Mouse (Mus musculus) kidney, postnatal 0 days (tissue): ENCODE data around the gene Chd3. TPM values are rescaled to one million over a fixed set of nuclear protein-coding genes. Genes with fewer than 3 reads are reported as not detected.
"Not testable (repeated sequence)": the region's sequence is repeated elsewhere in the genome, so short reads cannot be mapped to it uniquely, and the experiment has no call there.

Experiments
- ATAC-seq: fragments of 200-750 bp; cut with Nextera tagmentation; replicated peaks from 2 replicates; pipeline ENCODE4 v1.8.0; 2017; ENCODE audit warnings: low read depth, moderate number of reproducible peaks, moderate TSS enrichment, moderate library complexity; ENCODE audit not compliant: low FRiP score
- DNase-seq: peaks from one replicate; pipeline ENCODE4 v3.0.0-alpha.2; 2016; ENCODE audit warnings: low spot score
- H3K27ac ChIP-seq: fragments of 300-500 bp; sonication (generic); 2 replicates; pipeline ENCODE4 v1.5.1; 2014; ENCODE audit warnings: mild to moderate bottlenecking
- H3K27me3 ChIP-seq: fragments of 300-500 bp; sonication (generic); 2 replicates; pipeline ENCODE4 v1.6.1; 2014; ENCODE audit warnings: low read length, mixed read lengths; ENCODE audit not compliant: insufficient read depth
- H3K36me3 ChIP-seq: fragments of 300-500 bp; sonication (generic); 2 replicates; pipeline ENCODE4 v1.6.1; 2014; ENCODE audit warnings: low read length, mixed read lengths; ENCODE audit not compliant: insufficient read depth
- H3K4me1 ChIP-seq: fragments of 300-500 bp; sonication (generic); replicated peaks from 2 replicates; pipeline ENCODE4 v1.6.1; 2014; ENCODE audit warnings: antibody characterized with exemption, low read length, mixed read lengths; ENCODE audit not compliant: insufficient read depth
- H3K4me2 ChIP-seq: fragments of 300-500 bp; sonication (generic); 2 replicates; pipeline ENCODE4 v1.6.1; 2014; ENCODE audit warnings: mild to moderate bottlenecking, low read length, moderate library complexity, mixed read lengths
- H3K4me3 ChIP-seq: fragments of 300-500 bp; sonication (generic); replicated peaks from 2 replicates; pipeline ENCODE4 v1.5.1; 2014; ENCODE audit warnings: low read depth, low read length
- H3K9ac ChIP-seq: fragments of 300-500 bp; sonication (generic); 2 replicates; pipeline ENCODE4 v1.6.1; 2014; ENCODE audit warnings: low read depth, low read length
- H3K9me3 ChIP-seq: fragments of 300-500 bp; sonication (generic); replicated peaks from 2 replicates; pipeline ENCODE4 v1.6.1; 2016; ENCODE audit warnings: low read length, inconsistent platforms, mixed read lengths
- CTCF ChIP-seq: IDR thresholded peaks from 2 replicates; pipeline ENCODE4 v1.5.1; 2016; ENCODE audit warnings: antibody characterized with exemption, low read depth, mild to moderate bottlenecking, moderate library complexity
- WGBS: fragments of 180-500 bp; shearing (Covaris S2); extraction: QIAGEN DNeasy Blood & Tissue Kit; methylation state at CpG from one replicate; pipeline ENCODE4 v1.1.7; 2014; 5-methylcytosine and 5-hydroxymethylcytosine counted together
- polyA plus RNA-seq: library from polyadenylated mRNA; unstranded; fragments of >200 nt; fragmentation: Nextera tagmentation; extraction: Ambion mirVana; gene quantifications from 2 replicates; pipeline ENCODE4 v1.2.1, GENCODE M21; 2015

Chd3 gene
- polyA plus RNA-seq, 1 experiment from 2014 or later, result 38.0 TPM

DNA sequence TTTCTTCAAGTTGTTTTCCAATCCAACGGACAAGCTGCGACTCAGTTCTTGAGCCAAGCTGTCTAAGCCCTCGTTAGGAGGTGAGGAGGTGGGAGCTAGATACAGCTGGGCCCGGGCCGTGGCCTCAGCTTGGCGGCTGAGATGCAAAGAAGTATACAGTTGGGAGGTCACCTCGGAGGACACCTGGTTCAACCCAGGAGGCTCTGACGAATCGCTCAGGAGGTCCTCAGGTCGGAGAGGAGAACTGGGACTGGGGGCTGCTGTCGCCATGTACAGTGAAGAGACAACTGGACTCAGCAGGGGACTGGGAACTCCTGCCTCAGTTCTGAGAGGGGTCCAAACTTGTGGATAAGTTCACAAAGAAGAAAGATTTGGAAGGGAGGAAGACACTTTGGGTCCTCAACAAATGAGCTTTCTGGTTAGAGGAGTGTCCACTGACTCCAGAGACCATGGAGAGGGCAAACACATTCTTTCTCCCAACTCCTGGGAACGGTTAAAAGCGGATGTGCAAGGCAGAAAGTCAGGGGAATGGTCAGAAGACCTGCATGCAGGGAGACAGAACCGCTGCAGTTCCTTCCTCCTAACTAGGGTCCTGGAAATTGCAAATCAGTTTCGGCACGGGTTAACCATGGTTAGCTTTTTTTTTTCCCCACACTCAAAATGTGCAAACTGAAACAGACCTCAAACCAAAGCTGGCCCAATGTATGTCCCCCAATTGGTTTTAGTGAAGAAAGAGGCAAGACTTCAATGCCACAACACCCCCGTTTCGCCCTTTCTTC is 46.3 kb downstream of the Chd3 start:
- peak overlapping the region; percentile 76 for H3K9ac ChIP-seq
- ATAC-seq (no peak), DNase-seq (peak; percentile 33)
- H3K4me1 ChIP-seq, result peaks cover 26% of the 10 kb centered on the region
- H3K4me3 ChIP-seq, result peak overlapping the region; percentile 54
- H3K27ac ChIP-seq, result peak overlapping the region; percentile 76; the same call in 1 of the 2 replicates
- peaks cover 3% of the 10 kb centered on the region; the same call in 1 of the 2 replicates for H3K36me3 ChIP-seq
- no peaks in the 10 kb centered on the region for H3K9me3 ChIP-seq
- WGBS, result 9% methylated on average over 18 of the region's 18 CpGs
- H3K27me3 ChIP-seq, result no peaks in the 10 kb centered on the region
- peak overlapping the region; percentile 90 for H3K4me2 ChIP-seq
- TF ChIP-seq CTCF, result no peak

GRCm38 (mm10) chr11:69322010-69322409 is 47.2 kb downstream of the Chd3 start:
- TF ChIP-seq CTCF, result no peak
- Histone ChIP-seq H3K4me1 (peaks cover 25% of the 10 kb centered on the region), H3K9me3 (no peaks in the 10 kb centered on the region), H3K36me3 (peaks cover 7% of the 10 kb centered on the region; the same call in 1 of the 2 replicates), H3K27me3 (no peaks in the 10 kb centered on the region), H3K9ac (peak overlapping the region; percentile 76; the same call in 1 of the 2 replicates), H3K27ac (no peak overlapping the region), H3K4me2 (peak overlapping the region; percentile 90), H3K4me3 (0 out of 2 replicates have a peak overlapping the region, but pooled peaks have one; percentile 54)
- DNase-seq, result no peak
- WGBS, result 67% methylated on average over 6 of the region's 6 CpGs
- ATAC-seq, result no peak

DNA sequence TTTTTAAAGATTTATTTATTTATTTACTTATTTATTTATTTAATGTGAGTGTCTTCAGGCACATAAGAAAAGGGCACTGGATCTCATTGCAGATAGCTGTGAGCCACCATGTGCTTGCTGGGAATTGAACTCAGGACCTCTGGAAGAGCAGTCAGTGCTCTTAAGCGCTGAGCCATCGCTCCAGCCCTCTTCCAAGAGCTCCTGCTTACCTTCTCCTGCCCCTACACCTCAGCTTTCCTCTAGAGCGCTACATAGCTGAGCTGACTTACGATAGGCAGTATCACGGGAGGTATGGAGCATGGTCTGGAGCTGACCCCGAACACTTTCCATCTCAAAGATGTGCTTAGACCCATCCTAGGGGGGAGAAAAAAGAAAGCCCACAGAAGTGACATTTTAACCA is 47.6 kb downstream of the Chd3 start:
- H3K4me1 ChIP-seq, result peaks cover 23% of the 10 kb centered on the region
- no peak overlapping the region for H3K9ac ChIP-seq
- DNase-seq, result no peak
- TF ChIP-seq CTCF, result no peak
- H3K4me3 ChIP-seq, result no peak overlapping the region
- H3K27me3 ChIP-seq, result no peaks in the 10 kb centered on the region
- 0 out of 2 replicates have a peak overlapping the region, but pooled peaks have one; percentile 90 for H3K4me2 ChIP-seq
- 93% methylated on average over 6 of the region's 6 CpGs for WGBS
- ATAC-seq, result no peak
- H3K27ac ChIP-seq, result no peak overlapping the region
- peaks cover 7% of the 10 kb centered on the region; the same call in 1 of the 2 replicates for H3K36me3 ChIP-seq
- H3K9me3 ChIP-seq, result no peaks in the 10 kb centered on the region

- H3K9me3 ChIP-seq, ATAC-seq: not testable (repeated sequence)
Measured at GRCm38 (mm10) chr11:69318000-69318399, 51.2 kb downstream of the Chd3 start.

GRCm38 (mm10) chr11:69316361-69316760 is 52.8 kb downstream of the Chd3 start:
- TF ChIP-seq CTCF, result no peak
- ATAC-seq, result no peak
- DNase-seq, result no peak
- Histone ChIP-seq H3K27me3 (no peaks in the 10 kb centered on the region), H3K4me1 (no peaks in the 10 kb centered on the region), H3K4me3 (no peak overlapping the region), H3K4me2 (no peak overlapping the region), H3K9ac (no peak overlapping the region), H3K36me3 (peaks cover 15% of the 10 kb centered on the region; the same call in 1 of the 2 replicates), H3K27ac (no peak overlapping the region), H3K9me3 (no peaks in the 10 kb centered on the region)
- WGBS, result 96% methylated on average over 6 of the region's 6 CpGs

More at GRCm38 (mm10) chr11:69318000-69318399, 51.2 kb downstream of the Chd3 start:
- DNase-seq, H3K4me3 ChIP-seq, H3K9ac ChIP-seq, H3K27me3 ChIP-seq, H3K4me2 ChIP-seq, H3K27ac ChIP-seq: not testable (repeated sequence)
- 83% methylated on average over 3 of the region's 3 CpGs for WGBS
- H3K4me1 ChIP-seq, result peaks cover 12% of the 10 kb centered on the region
- H3K36me3 ChIP-seq, result peaks cover 15% of the 10 kb centered on the region; the same call in 1 of the 2 replicates

DNA sequence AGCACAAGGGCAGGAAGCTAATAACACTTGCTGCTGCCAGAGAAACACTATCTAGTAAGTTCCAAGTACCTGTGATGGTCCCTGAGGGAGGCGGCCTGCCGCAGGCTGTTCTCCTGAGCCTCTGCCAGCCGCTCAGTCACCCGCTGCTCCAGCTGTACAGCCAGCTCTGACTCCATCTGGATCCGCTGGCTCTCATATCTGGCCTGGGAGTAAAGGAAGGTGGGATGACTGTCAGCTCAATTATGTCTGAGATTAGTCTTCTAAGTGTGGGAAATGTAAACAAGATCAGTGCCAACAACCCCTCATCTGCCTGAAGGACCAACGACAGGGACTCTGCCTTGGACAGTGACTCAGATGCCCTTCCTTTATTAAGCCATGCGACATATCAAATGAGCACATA is 57.9 kb downstream of the Chd3 start:
- peaks cover 32% of the 10 kb centered on the region for H3K36me3 ChIP-seq
- TF ChIP-seq CTCF, result no peak
- ATAC-seq (no peak), DNase-seq (no peak)
- H3K4me2 ChIP-seq, result no peak overlapping the region
- H3K27ac ChIP-seq, result no peak overlapping the region
- no peaks in the 10 kb centered on the region for H3K4me1 ChIP-seq
- H3K9me3 ChIP-seq, result no peaks in the 10 kb centered on the region
- 76% methylated on average over 7 of the region's 7 CpGs for WGBS
- no peaks in the 10 kb centered on the region for H3K27me3 ChIP-seq
- H3K4me3 ChIP-seq, result no peak overlapping the region
- no peak overlapping the region for H3K9ac ChIP-seq
